Mouse (Mus musculus): Measurements from ENCODE around the gene Mllt3. TPM values are rescaled to one million over a fixed set of nuclear protein-coding genes. Genes with fewer than 3 reads are reported as not detected.
"Not testable (repeated sequence)": the region's sequence is repeated elsewhere in the genome, so short reads cannot be mapped to it uniquely, and the experiment has no call there.

The Mllt3 gene
- polyA plus RNA-seq, 1 experiment from 2014 or later = 51.9 TPM

DNA sequence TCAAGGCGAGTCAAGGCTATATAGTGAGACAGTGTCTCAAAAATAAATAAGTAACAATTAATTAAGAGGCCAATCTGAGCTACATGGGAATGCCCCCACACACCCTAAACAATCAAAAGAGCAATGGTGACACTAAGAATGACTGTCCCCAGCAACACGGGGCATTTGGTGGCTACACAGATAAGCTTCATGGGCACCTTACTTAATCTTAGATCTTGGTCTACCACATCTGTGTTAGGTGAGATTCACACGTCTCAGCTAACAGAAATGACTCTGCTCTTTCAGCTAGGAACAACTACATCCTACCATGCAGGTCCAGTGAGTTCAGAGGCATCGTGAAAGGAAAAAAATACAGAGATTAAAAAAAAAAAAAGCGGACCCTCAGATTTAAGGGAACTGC, 22.7 kb downstream of the Mllt3 start:
- no peak for ATAC-seq (ENCODE audit: low FRiP score, low read depth)
- WGBS = 84% methylated on average over 5 of the region's 5 CpGs
- Histone ChIP-seq H3K4me2 (replicated peaks) (no peak overlapping the region), H3K9me3 (no peaks in the 10 kb centered on the region), H3K4me3 (no peak overlapping the region), H3K27me3 (no peaks in the 10 kb centered on the region), H3K36me3 (peaks cover 14% of the 10 kb centered on the region; the same call in 1 of the 2 replicates), H3K4me1 (peaks cover 31% of the 10 kb centered on the region), H3K9ac (no peak overlapping the region), H3K27ac (no peak overlapping the region)

DNA sequence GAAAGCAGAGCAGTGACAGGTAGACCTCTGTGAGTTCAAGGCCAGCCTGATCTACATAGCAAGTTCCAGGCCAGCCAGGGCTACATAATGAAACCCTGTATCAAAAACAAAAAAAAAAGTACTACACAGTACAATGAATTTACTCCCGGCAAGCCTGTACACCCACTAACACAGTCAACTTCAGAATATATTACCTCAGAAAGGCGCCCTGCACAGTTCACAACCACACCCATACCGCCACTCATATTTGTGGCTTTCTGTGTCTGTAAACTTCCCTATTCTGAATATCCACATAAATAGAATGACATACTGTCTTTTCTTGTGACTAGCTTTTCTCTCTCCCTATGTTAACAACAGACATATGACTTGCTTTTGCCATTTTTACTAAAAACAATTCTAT, 27.4 kb downstream of the Mllt3 start:
- H3K36me3 ChIP-seq = peaks cover 17% of the 10 kb centered on the region
- H3K4me1 ChIP-seq = 0 out of 2 replicates have a peak, but pooled peaks cover 5% of the 10 kb centered on the region
- H3K4me2 ChIP-seq (replicated peaks) = no peak overlapping the region
- no peaks in the 10 kb centered on the region for H3K9me3 ChIP-seq
- no peak overlapping the region for H3K9ac ChIP-seq
- H3K27ac ChIP-seq = no peak overlapping the region
- ATAC-seq (ENCODE audit: low FRiP score, low read depth) = no peak
- no peaks in the 10 kb centered on the region for H3K27me3 ChIP-seq
- no peak overlapping the region for H3K4me3 ChIP-seq
- 91% methylated on average over 3 of the region's 3 CpGs for WGBS

DNA sequence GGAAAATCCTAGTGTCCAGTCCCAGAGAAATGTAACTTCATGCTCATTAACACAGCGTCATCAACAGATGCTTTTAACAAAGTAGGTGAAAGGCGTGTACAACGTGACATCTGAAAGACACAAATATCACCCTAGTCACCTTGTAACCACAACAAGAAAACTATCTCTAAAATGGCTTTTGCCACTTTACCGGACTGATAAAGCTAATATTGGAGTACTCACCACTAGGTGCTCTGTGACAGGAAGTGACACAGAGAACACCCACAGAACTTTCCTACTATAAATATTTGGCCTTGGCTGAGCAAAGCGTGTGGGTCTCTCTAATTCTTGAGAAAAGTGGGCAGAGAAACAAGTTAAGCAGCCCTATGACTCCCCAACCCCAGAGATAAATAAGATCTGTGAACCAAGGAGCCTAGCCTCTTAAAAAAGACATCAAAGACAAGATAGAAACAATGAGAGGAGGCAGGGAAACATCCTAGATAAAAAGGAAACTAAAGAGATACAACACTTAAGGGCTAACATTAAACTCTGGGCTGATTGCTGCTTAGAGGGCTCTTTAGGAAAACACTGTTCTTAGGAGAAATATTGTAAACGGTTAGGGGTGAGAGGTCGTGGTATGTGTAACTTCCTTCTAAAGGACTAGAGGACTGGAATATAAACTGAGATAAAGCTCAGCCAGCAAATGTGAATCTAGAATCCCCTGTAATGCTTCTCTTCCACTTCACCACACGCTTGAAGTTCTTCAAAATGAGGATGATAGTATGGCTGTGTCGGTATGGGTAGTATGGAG, 29.8 kb downstream of the Mllt3 start:
- H3K27ac ChIP-seq = no peak overlapping the region
- no peaks in the 10 kb centered on the region for H3K9me3 ChIP-seq
- 85% methylated on average over 9 of the region's 9 CpGs for WGBS
- H3K9ac ChIP-seq = no peak overlapping the region
- H3K4me2 ChIP-seq (replicated peaks) = no peak overlapping the region
- H3K4me3 ChIP-seq = no peak overlapping the region
- H3K27me3 ChIP-seq = no peaks in the 10 kb centered on the region
- H3K4me1 ChIP-seq = 0 out of 2 replicates have a peak, but pooled peaks cover 5% of the 10 kb centered on the region
- ATAC-seq (ENCODE audit: low FRiP score, low read depth) = no peak
- peaks cover 16% of the 10 kb centered on the region for H3K36me3 ChIP-seq

DNA sequence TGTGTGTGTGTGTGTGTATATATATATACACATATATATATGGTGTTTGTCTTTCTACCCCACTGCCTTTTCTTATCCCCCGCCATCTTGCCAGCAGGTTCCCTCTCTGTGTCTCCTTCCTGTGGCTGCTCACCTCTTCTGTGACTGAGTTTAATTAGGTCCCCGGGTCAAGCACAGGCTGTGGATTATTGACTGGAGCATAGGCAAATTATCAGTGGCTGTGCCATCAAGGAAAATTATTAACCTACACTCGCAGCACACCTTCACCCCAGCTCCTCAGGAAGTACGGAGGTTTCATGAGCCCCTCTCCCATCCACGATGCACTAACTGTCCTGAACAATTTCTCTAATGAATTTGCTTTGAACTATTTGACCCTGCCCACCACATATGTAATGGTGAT, 41.5 kb downstream of the Mllt3 start:
- H3K4me1 ChIP-seq = no peaks in the 10 kb centered on the region
- H3K27me3 ChIP-seq = no peaks in the 10 kb centered on the region
- no peaks in the 10 kb centered on the region for H3K9me3 ChIP-seq
- no peak overlapping the region for H3K4me2 ChIP-seq (replicated peaks)
- no peak for ATAC-seq (ENCODE audit: low FRiP score, low read depth)
- WGBS = 75% methylated on average over 5 of the region's 5 CpGs
- no peak overlapping the region for H3K27ac ChIP-seq
- H3K4me3 ChIP-seq = no peak overlapping the region
- H3K36me3 ChIP-seq = peaks cover 10% of the 10 kb centered on the region; the same call in 1 of the 2 replicates
- H3K9ac ChIP-seq = no peak overlapping the region

DNA sequence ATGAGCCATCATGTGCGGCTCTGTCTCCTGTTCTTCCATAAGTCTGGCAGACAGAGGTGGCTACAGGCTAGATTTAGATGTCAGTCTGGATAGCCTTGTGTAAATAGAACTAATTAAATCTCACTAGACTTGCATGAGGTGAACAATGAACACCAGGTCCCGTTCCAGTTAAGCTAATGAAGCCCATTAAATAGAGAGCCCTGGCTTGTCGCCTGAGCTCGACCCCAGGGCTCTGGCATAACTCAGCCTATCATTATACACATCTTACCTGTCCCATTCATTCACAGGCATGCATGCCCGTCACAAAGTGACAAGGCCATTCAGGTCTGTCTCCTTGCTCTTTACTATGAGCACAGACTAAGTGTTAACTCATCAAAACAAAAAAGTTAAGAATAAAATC, 42.2 kb downstream of the Mllt3 start:
- Histone ChIP-seq H3K4me1 (no peaks in the 10 kb centered on the region), H3K4me2 (replicated peaks) (no peak overlapping the region), H3K9me3 (no peaks in the 10 kb centered on the region), H3K27me3 (no peaks in the 10 kb centered on the region), H3K27ac (no peak overlapping the region), H3K9ac (no peak overlapping the region), H3K36me3 (peaks cover 7% of the 10 kb centered on the region; the same call in 1 of the 2 replicates), H3K4me3 (no peak overlapping the region)
- ATAC-seq (ENCODE audit: low FRiP score, low read depth) = no peak
- 51% methylated on average over 5 of the region's 5 CpGs for WGBS

DNA sequence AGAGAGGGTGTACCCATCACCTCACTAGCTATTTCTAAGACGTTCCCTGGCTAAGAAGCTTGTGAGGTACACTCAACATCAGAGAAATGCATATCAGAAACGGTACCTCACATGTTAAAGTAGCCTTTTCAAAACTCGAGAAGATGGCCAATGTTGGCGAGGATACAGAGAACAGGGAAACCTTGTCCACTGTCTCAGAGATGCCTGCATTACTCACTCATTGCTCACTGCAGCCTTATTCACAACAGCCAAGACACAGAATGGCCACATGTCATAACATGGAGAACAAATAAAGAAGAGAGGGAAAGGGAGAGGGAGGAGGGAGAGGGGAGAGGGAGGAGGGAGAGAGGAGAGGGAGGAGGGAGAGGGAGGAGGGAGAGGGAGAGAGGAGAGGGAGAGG, 47.9 kb downstream of the Mllt3 start:
- no peaks in the 10 kb centered on the region for H3K36me3 ChIP-seq
- no peak overlapping the region for H3K27ac ChIP-seq
- ATAC-seq (ENCODE audit: low FRiP score, low read depth) = no peak
- H3K4me1 ChIP-seq = peaks cover 27% of the 10 kb centered on the region
- no peak overlapping the region for H3K4me2 ChIP-seq (replicated peaks)
- H3K4me3 ChIP-seq = no peak overlapping the region
- no peaks in the 10 kb centered on the region for H3K27me3 ChIP-seq
- 56% methylated on average over 4 of the region's 4 CpGs for WGBS
- H3K9ac ChIP-seq = no peak overlapping the region
- H3K9me3 ChIP-seq = no peaks in the 10 kb centered on the region

DNA sequence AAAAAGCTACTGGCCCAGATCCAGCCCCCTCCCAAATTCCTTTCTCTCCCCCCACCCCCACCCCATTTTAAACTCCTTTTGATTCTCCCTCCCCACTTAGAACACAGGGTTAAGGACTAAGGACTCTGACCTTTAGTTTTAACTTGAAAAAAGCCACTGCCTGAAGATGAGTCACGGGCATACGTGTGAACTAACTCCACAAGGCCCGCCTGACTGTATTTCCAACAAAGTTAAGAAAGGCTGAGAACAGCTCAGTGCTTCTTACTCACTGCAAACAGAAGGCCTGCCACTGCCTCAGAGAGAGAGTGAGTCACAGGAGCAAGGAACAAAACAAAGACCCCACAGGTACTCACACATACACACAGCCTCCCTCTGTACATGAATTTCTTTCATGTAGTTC, 48.6 kb downstream of the Mllt3 start:
- H3K4me2 ChIP-seq (replicated peaks) = no peak overlapping the region

DNA sequence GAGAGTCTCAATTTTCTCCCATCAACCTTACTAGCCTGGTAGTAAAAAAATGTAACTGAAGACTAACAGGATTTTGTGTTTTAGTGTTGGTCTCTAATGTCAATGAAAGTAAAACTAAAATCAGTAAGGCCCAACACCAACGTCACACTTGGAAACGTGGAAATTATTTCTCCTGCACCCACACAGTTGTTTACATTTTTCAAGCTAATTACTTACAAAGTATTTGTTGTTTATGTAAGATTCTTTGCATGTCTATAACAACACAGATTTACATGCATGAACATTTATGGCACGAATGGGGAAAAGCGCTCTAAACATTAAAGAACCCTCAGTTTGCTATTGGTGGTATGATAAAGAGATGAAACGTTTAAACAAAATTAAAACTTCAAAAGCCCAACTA, 49.1 kb downstream of the Mllt3 start:
- H3K27ac ChIP-seq = no peak overlapping the region
- no peaks in the 10 kb centered on the region for H3K27me3 ChIP-seq
- peaks cover 27% of the 10 kb centered on the region for H3K4me1 ChIP-seq
- no peaks in the 10 kb centered on the region for H3K36me3 ChIP-seq
- no peak overlapping the region for H3K9ac ChIP-seq
- 61% methylated on average over 5 of the region's 5 CpGs for WGBS
- no peaks in the 10 kb centered on the region for H3K9me3 ChIP-seq
- H3K4me3 ChIP-seq = no peak overlapping the region
- no peak for ATAC-seq (ENCODE audit: low FRiP score, low read depth)
- no peak overlapping the region for H3K4me2 ChIP-seq (replicated peaks)

More for the DNA sequence above, 48.6 kb downstream of the Mllt3 start:
- Histone ChIP-seq H3K9ac (no peak overlapping the region), H3K36me3 (no peaks in the 10 kb centered on the region), H3K27me3 (no peaks in the 10 kb centered on the region), H3K27ac (no peak overlapping the region; the same call in 1 of the 2 replicates), H3K4me3 (no peak overlapping the region), H3K4me1 (peaks cover 27% of the 10 kb centered on the region), H3K9me3 (no peaks in the 10 kb centered on the region)
- WGBS = 26% methylated on average over 3 of the region's 3 CpGs
- no peak for ATAC-seq (ENCODE audit: low FRiP score, low read depth)

DNA sequence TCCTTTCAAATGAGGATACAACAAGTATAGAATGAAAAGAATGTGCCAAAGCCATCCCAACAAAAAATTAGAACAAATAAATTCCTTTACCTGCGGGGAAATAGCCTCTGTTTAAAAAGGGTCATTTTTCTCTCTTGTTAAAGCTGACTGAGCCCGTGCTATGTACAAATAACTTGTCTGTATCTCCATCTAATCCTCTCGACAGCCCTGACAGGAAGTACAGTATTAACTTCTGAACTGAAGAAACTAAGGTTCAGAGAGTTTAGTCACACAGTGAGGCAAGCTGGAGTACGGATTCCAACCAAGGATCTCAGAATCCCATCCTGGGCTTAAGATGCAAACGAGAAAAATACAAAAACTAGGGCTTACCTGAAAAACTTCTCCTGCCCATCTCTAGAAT, 50.6 kb downstream of the Mllt3 start:
- Histone ChIP-seq H3K4me3 (no peak overlapping the region), H3K4me2 (replicated peaks) (no peak overlapping the region)
- 59% methylated on average over 5 of the region's 5 CpGs for WGBS

DNA sequence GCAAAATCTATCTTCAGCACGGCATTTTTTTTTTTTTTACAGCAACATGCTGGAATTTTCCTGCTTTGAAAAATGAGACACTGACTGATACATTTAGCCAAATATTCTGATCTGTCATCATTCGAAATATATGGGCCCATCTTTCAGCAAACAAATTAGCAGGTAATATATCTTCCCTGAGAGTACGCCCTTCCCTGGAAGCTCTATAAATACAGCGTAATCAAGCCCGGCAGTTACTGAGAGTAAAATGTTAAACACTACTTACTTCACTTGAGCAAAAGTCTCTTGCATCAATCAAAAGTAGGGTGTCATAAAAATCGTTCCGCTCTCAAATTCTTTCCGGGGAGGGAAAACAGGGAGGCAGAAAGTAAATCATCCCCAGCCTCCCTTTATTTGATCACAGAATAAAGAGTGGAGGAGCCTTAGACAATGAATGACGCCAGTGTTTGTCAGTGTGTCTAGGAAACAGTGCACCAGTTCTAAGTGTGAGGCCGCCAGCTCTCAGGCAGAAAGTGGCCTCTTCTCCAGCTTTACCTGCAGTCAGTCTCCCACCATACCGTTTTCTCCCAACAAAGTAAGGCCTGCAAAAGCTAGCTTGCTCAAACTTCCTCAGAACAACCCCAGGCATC, 55.2 kb downstream of the Mllt3 start:
- Histone ChIP-seq H3K4me2 (replicated peaks) (no peak overlapping the region), H3K36me3 (no peaks in the 10 kb centered on the region), H3K4me3 (no peak overlapping the region), H3K9me3 (no peaks in the 10 kb centered on the region), H3K9ac (no peak overlapping the region), H3K27ac (no peak overlapping the region; the same call in 1 of the 2 replicates), H3K4me1 (peaks cover 26% of the 10 kb centered on the region), H3K27me3 (no peaks in the 10 kb centered on the region)
- no peak for ATAC-seq (ENCODE audit: low FRiP score, low read depth)
- WGBS = 39% methylated on average over 11 of the region's 11 CpGs

More for the DNA sequence above, 50.6 kb downstream of the Mllt3 start:
- Histone ChIP-seq H3K4me1 (peaks cover 34% of the 10 kb centered on the region), H3K9ac (no peak overlapping the region), H3K27ac (no peak overlapping the region), H3K36me3 (no peaks in the 10 kb centered on the region), H3K9me3 (no peaks in the 10 kb centered on the region), H3K27me3 (no peaks in the 10 kb centered on the region)
- no peak for ATAC-seq (ENCODE audit: low FRiP score, low read depth)

DNA sequence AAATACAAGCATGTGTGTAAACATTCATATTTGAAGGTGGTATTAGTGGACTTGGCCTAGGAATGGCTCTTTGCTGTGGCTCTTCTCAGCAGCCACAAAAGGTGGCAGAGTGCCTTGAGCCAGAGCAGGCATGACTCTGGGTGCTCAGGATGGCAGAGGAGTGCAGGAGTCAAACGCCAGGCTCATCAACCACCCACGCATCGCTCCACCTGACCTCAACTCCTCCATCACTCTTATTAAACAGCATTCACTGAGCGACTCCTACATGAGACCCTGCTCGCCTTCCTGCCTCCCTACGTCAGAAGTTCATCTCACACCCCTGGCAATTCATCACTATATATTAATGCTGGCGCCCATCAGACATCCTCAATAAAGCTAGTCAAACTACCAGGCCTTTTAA, 67.3 kb downstream of the Mllt3 start:
- Histone ChIP-seq H3K27ac (no peak overlapping the region), H3K4me1 (peaks cover 14% of the 10 kb centered on the region), H3K9ac (no peak overlapping the region), H3K36me3 (no peaks in the 10 kb centered on the region), H3K4me3 (no peak overlapping the region), H3K9me3 (no peaks in the 10 kb centered on the region), H3K27me3 (no peaks in the 10 kb centered on the region), H3K4me2 (replicated peaks) (no peak overlapping the region)
- WGBS = 80% methylated on average over 7 of the region's 7 CpGs
- ATAC-seq (ENCODE audit: low FRiP score, low read depth) = no peak

DNA sequence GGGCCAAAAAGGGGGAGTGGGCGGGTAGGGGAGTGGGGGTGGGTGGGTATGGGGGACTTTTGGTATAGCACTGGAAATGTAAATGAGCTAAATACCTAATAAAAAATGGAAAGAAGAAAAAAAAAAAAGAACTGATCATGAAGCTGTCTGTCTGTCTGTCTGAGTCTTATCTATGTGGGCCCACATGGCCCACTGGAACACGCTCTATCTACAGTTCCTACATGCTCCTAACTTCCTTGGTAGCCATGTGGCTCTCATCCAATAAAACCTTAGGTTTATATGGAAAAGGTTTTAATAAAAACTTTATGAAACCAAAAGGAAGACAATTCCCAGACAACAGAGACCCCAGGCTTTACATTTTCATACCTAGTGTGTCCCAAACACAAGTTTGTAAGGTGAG, 68.3 kb downstream of the Mllt3 start:
- not testable (repeated sequence) for H3K27ac ChIP-seq; H3K4me2 ChIP-seq (replicated peaks); H3K9ac ChIP-seq; H3K27me3 ChIP-seq; H3K4me3 ChIP-seq; H3K36me3 ChIP-seq; H3K9me3 ChIP-seq; ATAC-seq (ENCODE audit: low FRiP score, low read depth)
- WGBS = 81% methylated on average over 1 of the region's 2 CpGs
- H3K4me1 ChIP-seq = peaks cover 11% of the 10 kb centered on the region

DNA sequence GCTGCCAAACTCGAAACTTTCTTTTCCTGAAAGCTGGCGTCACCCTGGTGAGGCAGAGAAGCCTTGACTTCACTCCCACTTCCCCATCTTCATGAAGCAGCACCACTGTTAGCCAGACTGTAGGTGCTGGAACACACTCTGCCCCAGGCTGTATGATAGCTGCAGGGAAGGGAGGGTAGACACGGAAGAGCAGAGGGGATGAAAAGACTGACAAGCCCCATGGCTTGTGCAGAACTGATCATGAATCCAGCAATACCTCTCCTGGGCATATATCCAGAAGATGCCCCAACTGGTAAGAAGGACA, 69.4 kb downstream of the Mllt3 start:
- no peak for ATAC-seq (ENCODE audit: low FRiP score, low read depth)
- Histone ChIP-seq H3K27me3 (no peaks in the 10 kb centered on the region), H3K4me2 (replicated peaks) (no peak overlapping the region), H3K9ac (no peak overlapping the region), H3K4me3 (no peak overlapping the region), H3K36me3 (no peaks in the 10 kb centered on the region), H3K9me3 (no peaks in the 10 kb centered on the region), H3K4me1 (peaks cover 11% of the 10 kb centered on the region), H3K27ac (no peak overlapping the region)
- WGBS = 88% methylated on average over 3 of the region's 3 CpGs

Data from limb, embryonic 13.5 days (tissue).